Mouse (Mus musculus): ENCODE data around the gene Tbca.

The Tbca gene

DNA sequence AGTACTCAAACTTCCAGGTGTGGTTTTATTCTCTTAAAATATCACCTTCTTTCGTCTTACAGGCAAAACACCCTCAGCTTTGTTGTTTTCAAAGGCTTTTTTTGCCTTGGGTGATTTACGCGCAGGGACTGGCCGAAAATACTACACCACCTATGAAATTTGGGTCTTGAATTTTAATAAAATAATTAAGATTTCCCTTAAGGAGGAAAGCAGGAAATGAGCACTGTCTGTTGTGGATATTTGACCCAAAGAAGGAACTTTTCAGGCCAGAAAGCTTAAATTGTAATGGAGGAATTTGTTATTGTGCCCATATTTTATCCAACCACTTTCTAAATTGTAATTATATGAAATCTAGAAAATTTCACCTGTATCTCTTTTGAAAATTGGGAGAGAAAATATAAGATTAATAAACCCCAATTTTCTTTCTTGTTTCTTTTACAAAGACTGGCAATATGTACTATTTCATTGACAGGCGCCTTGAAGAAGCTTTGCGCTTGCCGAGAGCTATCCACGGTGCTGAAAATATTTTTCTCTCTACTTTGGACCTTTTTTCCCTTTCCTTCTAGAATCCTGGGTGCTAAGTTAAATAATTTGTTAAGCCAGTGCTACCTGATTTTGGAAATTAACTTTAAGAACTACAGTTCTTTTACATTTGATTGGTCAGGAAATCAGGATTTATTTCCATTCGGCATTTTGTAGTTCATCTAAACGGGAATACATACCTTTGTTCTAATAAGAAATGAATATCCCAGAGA is 89.5 kb downstream of the Tbca start:
- ATAC-seq (ENCODE audit: low TSS enrichment) = no peak

DNA sequence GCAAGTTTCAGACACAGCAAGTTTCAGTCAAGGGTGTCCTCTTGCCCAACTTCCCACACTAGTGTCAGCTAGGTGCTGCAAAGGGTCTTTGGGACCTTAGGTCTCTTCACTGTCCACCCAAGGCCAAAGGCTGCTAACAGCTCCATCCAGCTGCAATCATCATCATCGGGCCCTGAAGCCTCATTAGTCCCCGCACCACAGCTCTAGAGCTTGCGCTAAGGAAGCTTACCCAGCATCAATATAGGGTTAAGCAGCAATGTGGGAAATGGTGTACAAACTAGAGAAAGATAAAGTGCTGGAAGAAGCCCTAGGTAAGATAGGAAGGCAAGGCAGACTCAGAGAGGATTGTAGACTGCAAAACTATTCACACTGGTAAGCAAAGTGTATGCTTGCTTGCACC is 92.5 kb downstream of the Tbca start:
- ATAC-seq (ENCODE audit: low TSS enrichment) = no peak

DNA sequence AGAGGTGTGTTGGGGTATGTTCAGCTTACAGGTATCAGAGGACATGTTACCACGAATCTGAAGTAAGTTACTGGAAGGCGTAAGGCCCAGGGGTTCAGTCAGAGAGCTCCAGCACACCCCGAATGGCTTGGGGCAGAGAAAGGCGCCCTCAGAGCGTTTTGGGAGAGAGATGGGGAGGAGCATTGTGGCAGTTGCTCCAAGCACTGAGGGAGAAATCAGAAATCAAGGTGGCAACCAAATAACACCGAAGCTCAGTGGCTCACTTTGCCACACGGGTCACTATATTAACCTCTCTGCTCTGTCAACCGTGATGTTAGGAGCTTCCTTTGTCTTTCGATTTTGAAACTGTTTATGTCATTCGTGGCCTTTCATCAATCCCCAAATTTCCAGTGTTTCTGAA is 93.5 kb downstream of the Tbca start:
- no peak for ATAC-seq (ENCODE audit: low TSS enrichment)

DNA sequence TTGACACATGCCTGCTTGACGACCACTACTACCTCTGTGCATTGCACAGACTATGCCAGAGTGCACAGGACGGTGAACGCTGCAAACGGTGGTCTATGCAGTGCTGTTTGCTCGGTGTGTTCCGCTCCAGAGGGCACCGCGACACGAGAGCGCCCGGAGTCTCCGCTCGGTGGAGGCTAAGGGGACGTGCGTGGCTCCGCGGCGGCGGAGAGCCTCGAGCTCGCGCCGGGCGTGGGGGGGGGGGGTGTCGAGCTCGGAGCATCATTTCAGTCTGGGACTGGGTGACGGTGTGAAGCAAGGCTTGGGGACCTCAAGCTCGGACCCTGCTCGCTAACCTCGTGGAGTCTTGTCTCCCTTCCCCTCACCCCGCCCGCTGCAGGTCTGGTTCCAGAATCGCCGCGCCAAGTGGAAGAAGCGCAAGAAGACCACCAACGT is 94.0 kb downstream of the Tbca start:
- no peak for ATAC-seq (ENCODE audit: low TSS enrichment)

DNA sequence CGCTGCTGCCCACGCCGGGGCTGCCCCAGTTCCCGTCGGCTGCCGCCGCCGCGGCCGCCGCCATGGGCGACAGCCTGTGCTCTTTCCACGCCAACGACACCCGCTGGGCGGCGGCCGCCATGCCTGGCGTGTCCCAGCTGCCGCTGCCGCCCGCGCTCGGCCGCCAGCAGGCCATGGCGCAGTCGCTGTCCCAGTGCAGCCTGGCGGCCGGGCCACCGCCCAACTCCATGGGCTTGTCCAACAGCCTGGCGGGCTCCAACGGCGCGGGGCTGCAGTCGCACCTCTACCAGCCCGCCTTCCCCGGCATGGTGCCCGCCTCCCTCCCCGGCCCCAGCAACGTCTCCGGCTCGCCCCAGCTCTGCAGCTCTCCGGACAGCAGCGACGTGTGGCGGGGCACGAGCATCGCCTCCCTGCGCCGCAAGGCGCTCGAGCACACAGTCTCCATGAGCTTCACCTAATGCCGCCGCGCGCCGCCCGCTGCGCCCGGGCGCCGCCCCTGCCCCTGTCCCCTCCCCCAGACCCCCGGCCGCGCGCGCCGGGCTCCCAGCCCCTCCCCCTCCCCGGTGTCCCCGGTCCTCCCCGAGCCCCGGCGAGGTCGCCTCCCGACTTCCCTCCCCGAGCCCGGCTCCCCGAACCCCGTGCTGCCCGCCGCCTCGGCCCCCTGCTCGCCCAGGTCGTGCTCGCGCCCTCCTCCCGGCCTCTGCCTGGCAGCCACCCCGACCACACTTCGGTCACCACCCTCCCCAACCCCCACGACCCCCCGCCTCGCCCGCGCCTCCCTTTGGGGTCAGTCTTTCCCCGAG is 94.7 kb downstream of the Tbca start:
- peak; percentile 20; the same call in 1 of the 2 replicates for ATAC-seq (ENCODE audit: low TSS enrichment)

DNA sequence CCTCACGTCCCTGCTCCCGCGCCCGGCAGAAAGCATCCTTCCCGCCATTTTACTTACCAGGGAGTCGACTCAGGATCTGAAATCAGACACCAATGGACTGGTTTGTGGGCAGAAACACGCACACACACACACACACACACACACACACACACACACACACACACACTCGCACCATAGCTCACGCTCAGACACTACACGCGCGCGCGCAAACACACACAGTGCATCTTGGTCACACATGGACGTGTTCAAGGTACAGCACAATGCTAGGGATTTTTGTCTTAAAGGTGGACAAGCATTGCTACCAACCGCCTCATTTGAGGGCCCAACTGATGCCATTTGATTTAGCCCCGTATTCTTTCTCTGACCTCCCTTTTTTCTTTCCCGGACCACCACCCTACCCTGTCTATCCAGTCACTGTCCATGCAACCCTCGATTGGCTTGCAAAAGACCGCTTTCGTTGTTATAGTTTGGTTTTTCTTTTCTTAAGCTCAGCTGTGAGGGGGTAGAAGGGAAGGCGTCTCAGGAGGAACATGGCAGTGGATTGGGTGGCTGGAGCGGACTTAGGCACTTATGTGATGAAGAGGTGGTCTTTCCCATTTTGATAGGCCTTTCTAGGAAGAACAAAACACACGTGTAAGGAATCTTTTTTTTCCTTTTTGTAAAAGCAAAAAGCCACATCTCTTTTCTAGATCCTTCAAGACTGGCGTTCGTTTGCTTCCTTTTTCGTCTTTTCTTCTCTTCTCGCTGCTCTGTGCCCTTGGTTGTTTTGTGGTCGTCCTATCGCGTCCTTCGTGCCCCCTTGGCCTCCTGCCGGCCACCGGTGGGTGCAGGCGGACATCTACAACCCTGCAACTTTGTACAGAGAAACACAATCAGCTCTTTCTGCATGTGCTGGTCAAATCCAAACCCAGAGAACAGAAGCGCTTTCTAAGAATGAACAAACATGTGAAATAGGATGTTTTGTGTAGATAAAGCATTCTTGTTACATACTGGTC is 95.6 kb downstream of the Tbca start:
- ATAC-seq (ENCODE audit: low TSS enrichment) = no peak

DNA sequence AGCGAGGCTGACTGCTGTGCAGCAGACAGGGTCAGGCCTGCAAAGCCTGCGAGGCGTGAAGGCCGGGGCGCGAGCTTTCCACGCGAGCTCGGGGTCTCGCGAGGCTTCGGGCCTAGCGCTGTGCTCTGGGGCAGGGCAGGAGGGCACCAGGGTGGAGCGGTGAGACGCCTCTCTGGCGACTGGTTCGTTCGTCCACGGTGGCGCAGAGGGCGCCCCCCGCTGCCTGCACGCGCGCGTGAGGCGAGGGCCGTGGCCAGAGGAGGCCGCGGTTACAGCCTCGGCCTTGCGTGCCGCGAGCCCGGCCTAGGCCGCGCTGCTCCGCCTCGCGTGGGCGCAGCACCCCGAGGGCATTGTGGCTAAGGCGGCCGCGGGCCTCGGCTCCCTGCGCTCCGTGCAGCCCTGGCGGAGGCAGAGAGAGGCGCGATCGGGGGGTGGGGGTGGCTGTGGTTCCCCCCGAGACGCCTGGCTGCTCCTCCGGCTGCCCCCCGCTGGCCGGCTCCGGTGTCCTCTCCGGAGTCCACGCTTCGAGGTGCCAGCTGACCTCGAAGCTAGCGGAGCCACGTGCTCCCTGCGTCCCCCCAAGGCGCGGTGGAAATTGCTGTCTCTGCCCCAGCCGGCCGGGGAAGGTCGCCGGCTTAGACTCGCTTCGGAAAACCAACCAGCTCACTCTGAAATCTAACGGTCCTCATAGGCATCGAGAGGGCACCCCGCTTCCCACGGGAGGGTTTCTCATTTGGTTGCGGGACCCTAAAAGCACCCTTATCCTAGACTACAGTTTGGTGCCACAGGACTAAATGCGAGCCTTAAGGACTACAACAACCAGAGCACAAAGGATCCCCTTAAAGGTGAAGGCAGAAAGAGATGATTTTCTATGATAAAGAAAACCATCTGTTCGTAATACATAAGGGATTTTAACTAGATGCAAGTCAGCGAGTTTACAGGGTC is 96.9 kb downstream of the Tbca start:
- no peak for ATAC-seq (ENCODE audit: low TSS enrichment)

Measured in frontal cortex, adult (tissue).